Mouse (Mus musculus): ENCODE results near the gene Nptn.
"Not testable (repeated sequence)": the region's sequence is repeated elsewhere in the genome, so short reads cannot be mapped to it uniquely, and the experiment has no call there.

The Nptn gene

GRCm38 (mm10) chr9:58560211-58560610 lies 21.8 kb upstream of the Nptn start:
- DNase-seq (ENCODE audit: low read depth in 1 of 2, low spot score in 2 of 2) = no peak

DNA sequence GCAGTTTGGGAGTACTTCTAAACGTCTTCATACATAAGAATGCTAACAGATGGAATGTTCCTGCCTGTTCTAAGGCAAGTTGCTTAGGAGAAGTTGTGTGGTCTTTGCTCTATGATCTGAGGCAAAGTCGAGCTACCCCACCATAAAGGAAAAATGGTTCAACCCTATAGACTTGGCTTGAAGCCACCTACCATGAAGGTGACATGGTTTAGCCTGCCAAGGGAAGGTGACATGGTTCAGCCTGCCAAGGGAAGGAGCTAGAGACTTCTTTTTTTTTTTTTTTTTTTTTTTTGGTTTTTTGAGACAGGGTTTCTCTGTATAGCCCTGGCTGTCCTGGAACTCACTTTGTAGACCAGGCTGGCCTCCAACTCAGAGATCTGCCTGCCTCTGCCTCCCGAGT lies 16.1 kb upstream of the Nptn start:
- DNase-seq (ENCODE audit: low read depth in 1 of 2, low spot score in 2 of 2) = not testable (repeated sequence)

DNA sequence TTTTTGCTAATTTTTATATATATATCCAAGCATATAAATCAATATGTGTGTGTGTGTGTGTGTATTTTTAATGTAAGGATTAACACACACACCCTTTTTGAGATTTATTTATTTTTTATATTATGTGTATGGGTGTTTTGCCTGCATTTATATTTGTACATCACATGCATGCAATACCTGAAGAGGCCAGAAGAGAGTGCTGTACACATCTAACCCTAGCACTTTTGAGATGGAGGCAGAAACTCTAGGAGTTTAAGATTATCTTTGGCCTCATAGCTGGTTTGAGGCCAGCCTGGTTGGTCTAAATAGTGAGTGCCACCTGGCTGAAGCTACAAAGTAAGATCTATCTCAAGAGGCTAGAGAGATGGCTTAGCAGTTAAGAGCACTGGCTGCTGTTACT lies 14.4 kb upstream of the Nptn start:
- no peak for DNase-seq (ENCODE audit: low read depth in 1 of 2, low spot score in 2 of 2)

DNA sequence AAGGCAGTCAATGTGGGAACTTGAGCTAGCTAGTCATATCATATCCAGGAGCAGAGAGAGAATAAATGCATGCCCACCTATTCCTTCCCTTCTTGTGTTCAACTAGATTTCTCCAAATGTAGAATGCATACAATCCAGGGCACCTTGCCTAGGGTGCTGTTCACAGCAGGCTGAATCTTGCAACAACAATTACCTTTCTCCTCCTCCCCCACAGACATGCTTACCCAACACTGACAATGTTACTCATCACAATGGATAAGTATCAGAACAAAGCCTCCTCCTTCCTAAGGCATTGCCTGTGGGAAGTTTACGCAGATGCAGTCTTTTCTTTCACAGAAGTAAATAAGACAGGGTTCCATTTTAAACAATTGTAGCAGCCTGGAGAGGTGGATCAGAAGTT lies 11.0 kb upstream of the Nptn start:
- no peak for DNase-seq (ENCODE audit: low read depth in 1 of 2, low spot score in 2 of 2)

GRCm38 (mm10) chr9:58578669-58579068 lies 3.4 kb upstream of the Nptn start:
- DNase-seq (ENCODE audit: low read depth in 1 of 2, low spot score in 2 of 2) = peak; percentile 42 to 64

DNA sequence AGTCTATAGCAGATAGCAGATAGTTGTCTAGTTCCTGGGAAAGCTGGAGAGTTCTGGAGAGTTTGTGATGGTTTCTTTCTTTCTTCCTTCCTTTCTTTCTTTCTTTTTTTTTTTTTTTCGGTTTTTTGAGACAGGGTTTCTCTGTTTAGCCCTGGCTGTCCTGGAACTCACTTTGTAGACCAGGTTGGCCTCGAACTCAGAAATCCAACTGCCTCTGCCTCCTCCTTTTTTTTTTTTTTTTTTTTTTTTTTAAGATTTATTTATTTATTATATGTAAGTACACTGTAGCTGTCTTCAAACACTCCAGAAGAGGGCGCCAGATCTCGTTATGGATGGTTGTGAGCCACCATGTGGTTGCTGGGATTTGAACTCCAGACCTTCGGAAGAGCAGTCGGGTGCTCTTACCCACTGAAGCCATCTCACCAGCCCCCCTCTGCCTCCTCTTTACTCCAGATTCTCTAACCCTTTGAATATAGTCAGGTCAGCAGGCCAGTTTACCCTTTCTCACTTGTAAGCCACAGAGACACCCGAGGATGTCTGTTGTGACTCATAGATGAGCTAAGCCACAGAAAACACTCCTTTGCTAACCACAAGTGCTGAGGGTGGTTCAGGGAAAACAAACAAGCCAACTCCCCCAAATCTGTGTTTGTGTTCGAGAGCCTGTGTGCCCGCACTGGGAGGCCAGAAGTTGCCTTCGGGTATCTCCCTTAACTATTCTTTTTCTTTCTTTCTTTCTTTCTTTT lies 1.4 kb upstream of the Nptn start:
- DNase-seq (ENCODE audit: low read depth in 1 of 2, low spot score in 2 of 2) = not testable (repeated sequence)

DNA sequence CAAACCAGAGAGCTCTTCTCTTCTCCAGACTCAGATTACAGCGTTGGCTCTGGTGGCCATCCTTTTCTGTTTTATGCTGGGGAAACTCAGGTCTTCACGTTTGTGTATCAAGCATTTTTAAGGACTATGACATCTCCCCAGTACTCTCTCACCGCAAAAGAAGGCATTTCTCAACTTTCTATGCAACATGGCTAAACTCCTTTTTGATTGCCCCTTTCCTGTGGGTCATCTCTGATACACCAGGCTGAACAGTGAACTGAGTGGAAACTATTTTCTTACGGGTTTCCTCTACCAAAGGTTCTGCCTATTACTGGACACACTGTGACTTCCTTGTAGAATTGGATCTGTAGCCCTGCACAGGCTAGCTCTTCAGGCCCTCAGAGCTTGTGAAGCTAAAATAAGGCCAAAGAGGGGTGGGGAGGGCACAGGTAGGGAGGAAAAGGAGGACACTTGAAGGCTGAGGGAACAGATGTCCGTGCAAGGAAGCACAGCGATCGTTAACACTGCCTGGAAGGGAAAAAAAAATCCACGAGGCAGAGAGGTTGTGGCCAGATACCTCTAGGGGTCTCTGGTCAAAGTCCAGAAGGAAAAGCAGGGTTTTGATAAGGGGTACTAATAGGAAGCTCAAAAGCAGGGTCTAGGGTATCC lies 633 bp upstream of the Nptn start:
- no peak for DNase-seq (ENCODE audit: low read depth in 1 of 2, low spot score in 2 of 2)

GRCm38 (mm10) chr9:58582581-58583266 lies 684 bp downstream of the Nptn start:
- DNase-seq (ENCODE audit: low read depth in 1 of 2, low spot score in 2 of 2) = no peak

GRCm38 (mm10) chr9:58583267-58583641 lies 1.2 kb downstream of the Nptn start:
- DNase-seq (ENCODE audit: low read depth in 1 of 2, low spot score in 2 of 2) = peak; percentile 19 to 22

GRCm38 (mm10) chr9:58584323-58584722 lies 2.3 kb downstream of the Nptn start:
- no peak for DNase-seq (ENCODE audit: low read depth in 1 of 2, low spot score in 2 of 2)

DNA sequence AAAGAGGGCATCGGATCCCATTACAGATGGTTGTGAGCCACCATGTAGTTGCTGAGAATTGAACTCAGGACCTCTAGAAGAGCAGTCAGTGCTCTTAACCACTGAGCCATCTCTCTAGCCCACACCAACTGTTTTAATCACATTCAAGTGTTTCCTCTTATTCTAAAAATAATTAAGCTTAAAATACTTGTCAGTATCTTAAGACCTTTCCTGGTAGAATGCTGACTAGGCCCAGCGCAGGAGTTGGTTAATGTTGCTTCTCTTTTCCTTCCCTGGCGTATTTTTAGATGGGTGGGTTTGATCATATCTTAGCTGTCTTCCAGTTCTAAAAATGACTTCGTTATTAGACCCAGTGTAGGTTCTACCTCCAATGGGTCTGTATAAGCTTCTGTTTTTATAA lies 6.6 kb downstream of the Nptn start:
- no peak for DNase-seq (ENCODE audit: low read depth in 1 of 2, low spot score in 2 of 2)

DNA sequence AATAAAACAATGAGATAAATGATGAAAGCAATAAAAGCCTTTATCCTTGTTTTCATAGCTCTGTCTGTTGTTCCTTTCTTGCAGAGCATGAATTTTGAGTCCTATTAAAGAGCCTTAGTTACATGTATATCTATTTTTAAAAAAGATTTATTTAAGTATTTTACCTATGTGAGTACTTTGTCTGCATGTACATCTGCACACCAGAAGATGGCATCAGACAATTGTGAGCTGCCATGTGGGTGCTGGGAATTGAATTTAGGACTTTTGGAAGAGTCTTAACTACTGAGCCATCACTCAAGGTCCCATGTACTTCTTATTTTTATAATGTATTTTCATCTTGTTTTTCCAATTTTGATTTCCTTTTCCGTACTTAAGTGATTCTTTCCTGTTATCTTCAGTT lies 13.3 kb downstream of the Nptn start:
- DNase-seq (ENCODE audit: low read depth in 1 of 2, low spot score in 2 of 2) = no peak

DNA sequence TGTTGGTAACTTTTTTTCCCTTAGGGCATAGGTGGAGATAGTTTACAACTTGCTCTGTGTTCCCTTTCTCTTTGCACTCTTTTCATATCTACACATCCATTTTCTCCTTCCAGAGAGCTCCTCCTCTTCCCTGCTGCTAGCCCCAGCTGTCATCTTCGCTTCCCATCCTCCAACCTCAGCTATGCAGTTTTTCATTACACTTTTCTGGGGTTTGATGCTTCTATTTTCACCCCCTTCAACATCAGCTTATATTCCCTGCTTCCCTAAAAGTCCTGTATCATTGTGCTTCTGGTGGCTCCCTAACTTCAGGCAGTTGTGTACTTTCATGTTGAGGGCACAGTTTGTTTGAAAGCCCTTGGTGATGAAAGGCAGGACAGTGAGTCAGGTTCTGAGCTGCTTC lies 31.8 kb downstream of the Nptn start:
- no peak for DNase-seq (ENCODE audit: low read depth in 1 of 2, low spot score in 2 of 2)

DNA sequence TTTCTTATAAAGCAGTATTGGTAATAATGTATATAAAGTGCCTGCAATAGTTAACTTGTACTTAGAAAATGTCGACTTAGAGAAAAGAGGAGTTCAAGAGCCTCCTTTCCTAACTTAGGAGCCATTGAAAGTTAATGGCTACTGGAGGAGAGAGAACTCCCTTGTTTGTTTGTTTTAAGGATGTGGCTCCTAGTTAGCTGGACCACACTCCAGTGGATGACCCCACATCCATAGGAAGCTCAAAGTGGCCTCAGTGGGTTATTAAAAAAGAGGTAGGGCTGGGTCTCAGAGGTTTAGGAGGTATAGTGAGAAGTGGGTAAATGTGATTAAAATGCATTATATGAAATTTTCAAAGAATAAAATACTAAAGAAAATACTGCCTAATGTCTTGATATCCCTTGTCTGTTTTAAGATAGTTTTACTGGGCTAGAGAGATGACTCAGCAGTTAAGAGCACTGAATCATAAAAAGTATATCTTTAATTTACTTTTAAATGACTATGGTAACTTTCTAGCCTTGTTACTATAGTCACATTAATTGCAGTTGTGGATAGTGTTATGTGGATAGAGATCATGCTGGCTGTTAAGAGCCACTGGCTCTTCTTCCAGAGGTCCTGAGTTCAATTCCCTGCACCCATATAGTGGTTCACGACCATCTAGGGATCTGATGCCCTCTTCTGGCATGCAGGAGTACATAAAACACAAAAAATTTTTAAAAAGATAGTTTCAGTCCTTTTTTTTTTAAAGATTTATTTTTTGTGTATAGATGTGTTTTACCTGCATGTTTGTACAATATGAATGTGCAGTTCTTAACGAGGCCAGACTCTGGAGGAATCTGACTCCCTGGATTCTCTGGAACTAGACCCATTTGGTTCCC lies 33.3 kb downstream of the Nptn start:
- DNase-seq (ENCODE audit: low read depth in 1 of 2, low spot score in 2 of 2) = no peak

GRCm38 (mm10) chr9:58623009-58623408 lies 41.0 kb downstream of the Nptn start:
- no peak for DNase-seq (ENCODE audit: low read depth in 1 of 2, low spot score in 2 of 2)

DNA sequence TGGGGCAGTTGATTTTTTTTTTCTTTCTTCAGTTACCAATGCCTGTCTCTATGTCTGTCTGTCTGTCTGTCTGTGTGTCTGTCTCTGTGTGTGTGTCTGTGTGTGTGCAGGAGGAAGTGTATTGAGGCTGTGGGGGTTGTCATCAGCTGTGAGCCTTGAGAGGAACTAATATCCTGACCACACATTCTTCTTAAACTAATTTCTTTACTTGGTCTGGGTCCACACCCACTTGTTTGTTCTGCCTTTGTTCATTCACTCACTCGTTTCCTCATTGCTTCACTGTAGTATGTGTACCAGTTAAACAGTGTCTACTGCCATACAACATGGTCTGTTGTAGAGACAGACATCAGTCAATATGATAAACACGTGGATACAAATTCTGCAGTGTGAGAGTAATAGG lies 45.2 kb downstream of the Nptn start:
- DNase-seq (ENCODE audit: low read depth in 1 of 2, low spot score in 2 of 2) = no peak

DNA sequence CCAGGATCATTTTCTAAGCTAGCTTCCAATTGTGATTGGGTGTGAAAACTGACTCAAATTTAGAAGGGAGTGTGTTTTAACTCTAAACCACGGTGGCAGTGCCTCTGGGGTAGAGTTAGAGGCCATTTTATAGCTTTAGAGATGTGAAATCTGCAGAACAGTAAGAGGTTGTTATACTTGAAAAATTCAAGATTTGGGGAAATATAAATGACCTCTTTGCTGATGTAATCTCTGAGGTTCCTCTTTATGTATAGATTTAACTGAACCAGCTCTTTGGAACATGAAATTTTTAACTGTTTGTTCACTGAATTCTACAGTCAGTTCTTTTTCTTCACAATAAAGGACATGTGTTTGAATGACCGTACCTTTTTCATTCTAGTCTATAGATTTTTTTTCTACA lies 48.4 kb downstream of the Nptn start:
- DNase-seq (ENCODE audit: low read depth in 1 of 2, low spot score in 2 of 2) = no peak

- no peak for DNase-seq (ENCODE audit: low read depth in 1 of 2, low spot score in 2 of 2)
Measured at GRCm38 (mm10) chr9:58648406-58649264, 66.6 kb downstream of the Nptn start.

GRCm38 (mm10) chr9:58649265-58649626 lies 67.2 kb downstream of the Nptn start:
- DNase-seq (ENCODE audit: low read depth in 1 of 2, low spot score in 2 of 2) = no peak

DNA sequence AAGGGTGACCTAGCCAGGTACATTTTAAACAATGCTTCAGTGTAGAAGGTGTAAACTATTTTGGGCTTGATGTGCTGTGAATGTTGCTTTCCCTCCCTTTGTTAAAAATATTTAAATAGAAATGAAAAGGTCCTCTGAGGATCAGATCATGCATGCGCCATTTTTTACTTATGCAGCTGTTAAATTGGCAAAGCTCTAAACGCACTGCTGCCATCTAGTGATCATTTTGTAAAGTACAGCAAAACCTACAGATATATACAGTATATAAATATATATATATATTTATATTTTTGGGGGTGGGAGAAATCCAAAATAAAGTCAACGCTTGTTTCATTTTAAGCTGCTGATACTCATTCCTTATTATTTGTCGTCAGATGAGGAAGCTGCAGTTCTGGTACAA lies 70.0 kb downstream of the Nptn start:
- no peak for DNase-seq (ENCODE audit: low read depth in 1 of 2, low spot score in 2 of 2)

DNA sequence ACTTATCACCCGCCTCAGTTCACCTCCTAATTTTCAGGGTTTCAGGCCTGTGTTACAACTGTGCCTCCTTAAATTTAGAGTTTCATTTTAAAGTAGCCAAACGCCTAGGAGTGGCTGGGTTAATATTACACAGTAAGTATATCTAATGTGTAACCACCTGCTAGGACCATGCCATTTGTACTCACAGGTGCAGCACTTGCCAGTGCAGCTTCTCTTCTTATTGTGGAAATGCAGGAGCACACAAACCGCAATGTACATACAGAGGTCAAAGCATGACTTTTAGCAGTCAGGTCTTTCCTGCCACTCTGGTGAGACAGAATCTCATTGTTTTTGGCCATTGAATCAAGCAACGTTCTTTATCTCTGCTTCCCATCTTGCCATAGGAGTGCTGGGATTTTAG lies 72.5 kb downstream of the Nptn start:
- no peak for DNase-seq (ENCODE audit: low read depth in 1 of 2, low spot score in 2 of 2)

Measured in monocyte, adult 2 months (primary cell).